Mouse (Mus musculus) MEL (cell line): ENCODE results near the gene Tent2. TPM values are rescaled to one million over a fixed set of nuclear protein-coding genes. Genes with fewer than 3 reads are reported as not detected.
A peak's percentile ranks its signal among the peaks of the same experiment; 100 is the strongest.

Experiments
- DNase-seq: peaks from one replicate; pipeline ENCODE4 v3.0.0; 2011; ENCODE audit warnings: low read depth, low spot score
- H3K27ac ChIP-seq: 2 replicates; pipeline ENCODE4 v1.5.1; 2012; ENCODE audit warnings: low read depth, mild to moderate bottlenecking, control low read depth, low read length, moderate library complexity; ENCODE audit not compliant: control insufficient read depth
- H3K27me3 ChIP-seq, 2 experiments: fragments of 150-350 bp in 1 of 2; sonication (generic) in 1 of 2; 2 replicates each; pipeline ENCODE4 v1.6.1; 2012; ENCODE audit warnings: low read length in 2 of 2, mild to moderate bottlenecking in 2 of 2, improper control_type of control experiment in 1 of 2, moderate library complexity in 1 of 2; ENCODE audit not compliant: insufficient read depth in 2 of 2, control insufficient read depth in 1 of 2
- H3K36me3 ChIP-seq, 2 experiments: 2 replicates each; pipeline ENCODE4 v1.6.1; 2012 to 2014; ENCODE audit warnings: low read length in 2 of 2, improper control_type of control experiment in 1 of 2, inconsistent platforms in 1 of 2, mild to moderate bottlenecking in 1 of 2; ENCODE audit not compliant: insufficient read depth in 2 of 2, control insufficient read depth in 1 of 2
- H3K4me1 ChIP-seq, 2 experiments: fragments of 150-350 bp in 1 of 2; sonication (generic) in 1 of 2; 2 replicates each; pipeline ENCODE4 v1.6.1; 2012; ENCODE audit warnings: low read length in 2 of 2, improper control_type of control experiment in 1 of 2, mild to moderate bottlenecking in 1 of 2; ENCODE audit not compliant: insufficient read depth in 2 of 2, control insufficient read depth in 1 of 2
- H3K4me3 ChIP-seq, 2 experiments: fragments of 150-350 bp in 1 of 2; sonication (generic) in 1 of 2; 2 replicates each; pipeline ENCODE4 v1.5.1; 2012; ENCODE audit warnings: low read depth in 2 of 2, low read length in 2 of 2, mild to moderate bottlenecking in 2 of 2, moderate library complexity in 2 of 2, control low read depth in 1 of 2, improper control_type of control experiment in 1 of 2; ENCODE audit not compliant: control insufficient read depth in 1 of 2, insufficient read depth in 1 of 2
- H3K79me2 ChIP-seq: 2 replicates; pipeline ENCODE4 v1.6.1; 2012; ENCODE audit warnings: mild to moderate bottlenecking, low read length, moderate library complexity; ENCODE audit not compliant: control insufficient read depth, poor library complexity, insufficient read depth
- H3K9ac ChIP-seq: 2 replicates; pipeline ENCODE4 v1.6.1; 2012; ENCODE audit warnings: low read depth, mild to moderate bottlenecking, control low read depth, low read length, moderate library complexity; ENCODE audit not compliant: control insufficient read depth, poor library complexity, severe bottlenecking
- H3K9me3 ChIP-seq: fragments of 150-350 bp; sonication (generic); replicated peaks from 2 replicates; pipeline ENCODE4 v1.6.1; 2012; ENCODE audit warnings: mild to moderate bottlenecking, low read length, improper control_type of control experiment, moderate library complexity; ENCODE audit not compliant: insufficient read depth
- BHLHE40 ChIP-seq: IDR thresholded peaks from 2 replicates; pipeline ENCODE4 v1.6.1; 2012; ENCODE audit warnings: low read depth, mild to moderate bottlenecking, inconsistent platforms, low read length, improper control_type of control experiment, borderline replicate concordance
- CHD1 ChIP-seq: IDR thresholded peaks from 2 replicates; pipeline ENCODE4 v1.6.1; 2012; ENCODE audit warnings: low read depth, mild to moderate bottlenecking, inconsistent platforms, low read length, improper control_type of control experiment
- CHD2 ChIP-seq: IDR thresholded peaks from 2 replicates; pipeline ENCODE4 v1.6.1; 2011; ENCODE audit warnings: low read length, improper control_type of control experiment
- CTCF ChIP-seq, 3 experiments: IDR thresholded peaks in 2 of 3; conservative IDR thresholded peaks in 1 of 3; 2 replicates each; pipeline ENCODE4 v1.5.1; 2011 to 2012; ENCODE audit warnings: low read length in 3 of 3, low read depth in 2 of 3, mild to moderate bottlenecking in 2 of 3, improper control_type of control experiment in 1 of 3, inconsistent platforms in 1 of 3, mixed read lengths in 1 of 3, moderate library complexity in 1 of 3; ENCODE audit not compliant: control insufficient read depth in 1 of 3, insufficient read depth in 1 of 3, poor library complexity in 1 of 3, severe bottlenecking in 1 of 3
- ELF1 ChIP-seq: IDR thresholded peaks from 2 replicates; pipeline ENCODE4 v1.6.1; 2014; ENCODE audit warnings: low read depth, mild to moderate bottlenecking, inconsistent platforms, low read length, improper control_type of control experiment, moderate library complexity
- EP300 ChIP-seq, 2 experiments: IDR thresholded peaks; 2 replicates each; pipeline ENCODE4 v1.6.1; 2011; ENCODE audit warnings: improper control_type of control experiment in 2 of 2, low read length in 2 of 2, low read depth in 1 of 2, mild to moderate bottlenecking in 1 of 2
- ETS1 ChIP-seq: IDR thresholded peaks from 2 replicates; pipeline ENCODE4 v1.6.1; 2012; ENCODE audit warnings: low read depth, mild to moderate bottlenecking, inconsistent platforms, low read length, improper control_type of control experiment, moderate library complexity
- GABPA ChIP-seq: IDR thresholded peaks from 2 replicates; pipeline ENCODE4 v1.6.1; 2012; ENCODE audit warnings: low read depth, mild to moderate bottlenecking, inconsistent platforms, low read length, improper control_type of control experiment, moderate library complexity
- GATA1 ChIP-seq: IDR thresholded peaks from 2 replicates; pipeline ENCODE4 v1.6.1; 2011; ENCODE audit warnings: low read depth, low read length, improper control_type of control experiment
- HCFC1 ChIP-seq: IDR thresholded peaks from 2 replicates; pipeline ENCODE4 v1.6.1; 2012; ENCODE audit warnings: low read depth, mild to moderate bottlenecking, inconsistent platforms, low read length, improper control_type of control experiment, moderate library complexity
- JUND ChIP-seq: IDR thresholded peaks from 2 replicates; pipeline ENCODE4 v1.6.1; 2011; ENCODE audit warnings: low read depth, mild to moderate bottlenecking, improper control_type of control experiment, low read length
- KAT2A ChIP-seq: conservative IDR thresholded peaks from 2 replicates; pipeline ENCODE4 v1.6.1; 2012; ENCODE audit warnings: low read depth, low read length, improper control_type of control experiment, inconsistent platforms
- MAX ChIP-seq: IDR thresholded peaks from 2 replicates; pipeline ENCODE4 v1.6.1; 2011; ENCODE audit warnings: low read length, improper control_type of control experiment
- MAZ ChIP-seq: IDR thresholded peaks from 2 replicates; pipeline ENCODE4 v1.6.1; 2012; ENCODE audit warnings: low read depth, mild to moderate bottlenecking, inconsistent platforms, low read length, improper control_type of control experiment
- MEF2A ChIP-seq: IDR thresholded peaks from 2 replicates; pipeline ENCODE4 v1.6.1; 2014; ENCODE audit warnings: low read depth, mild to moderate bottlenecking, inconsistent platforms, low read length, improper control_type of control experiment; ENCODE audit not compliant: poor library complexity, insufficient replicate concordance, severe bottlenecking; ENCODE audit errors: extremely low read depth
- MXI1 ChIP-seq: IDR thresholded peaks from 2 replicates; pipeline ENCODE4 v1.6.1; 2011; ENCODE audit warnings: mild to moderate bottlenecking, low read depth, low read length, improper control_type of control experiment
- MYB ChIP-seq: IDR thresholded peaks from 2 replicates; pipeline ENCODE4 v1.6.1; 2011; ENCODE audit warnings: mild to moderate bottlenecking, low read depth, low read length, improper control_type of control experiment
- MYC ChIP-seq: IDR thresholded peaks from 2 replicates; pipeline ENCODE4 v1.6.1; 2011; ENCODE audit warnings: low read depth, mild to moderate bottlenecking, low read length, improper control_type of control experiment, moderate library complexity
- POLR2A ChIP-seq, 2 experiments: IDR thresholded peaks; 2 replicates each; pipeline ENCODE4 v1.6.1; 2011 to 2012; ENCODE audit warnings: low read length in 2 of 2, mild to moderate bottlenecking in 2 of 2, control low read depth in 1 of 2, improper control_type of control experiment in 1 of 2, low read depth in 1 of 2, moderate library complexity in 1 of 2; ENCODE audit not compliant: control insufficient read depth in 1 of 2, insufficient read depth in 1 of 2, poor library complexity in 1 of 2
- POLR2AphosphoS2 ChIP-seq: IDR thresholded peaks from 2 replicates; pipeline ENCODE4 v1.6.1; 2011; ENCODE audit warnings: low read length, improper control_type of control experiment
- POLR2AphosphoS5 ChIP-seq: IDR thresholded peaks from 2 replicates; pipeline ENCODE4 v1.6.1; 2012; ENCODE audit warnings: low read depth, borderline replicate concordance, mild to moderate bottlenecking, inconsistent platforms, low read length, moderate library complexity, mixed read lengths
- RAD21 ChIP-seq: IDR thresholded peaks from 2 replicates; pipeline ENCODE4 v1.6.1; 2011; ENCODE audit warnings: mild to moderate bottlenecking, low read depth, low read length, improper control_type of control experiment
- RCOR1 ChIP-seq: IDR thresholded peaks from 2 replicates; pipeline ENCODE4 v1.6.1; 2012; ENCODE audit warnings: low read depth, mild to moderate bottlenecking, inconsistent platforms, low read length, improper control_type of control experiment
- SIN3A ChIP-seq: IDR thresholded peaks from 2 replicates; pipeline ENCODE4 v1.6.1; 2012; ENCODE audit warnings: low read length, improper control_type of control experiment, inconsistent platforms
- SMC3 ChIP-seq: IDR thresholded peaks from 2 replicates; pipeline ENCODE4 v1.6.1; 2011; ENCODE audit warnings: low read depth, low read length, improper control_type of control experiment
- TAL1 ChIP-seq: IDR thresholded peaks from 2 replicates; pipeline ENCODE4 v1.6.1; 2012; ENCODE audit warnings: mild to moderate bottlenecking, inconsistent platforms, low read length, moderate library complexity, mixed read lengths
- TBP ChIP-seq: IDR thresholded peaks from 2 replicates; pipeline ENCODE4 v1.8.0; 2011; ENCODE audit warnings: low read depth, low read length, improper control_type of control experiment
- UBTF ChIP-seq: IDR thresholded peaks from 2 replicates; pipeline ENCODE4 v1.6.1; 2012; ENCODE audit warnings: low read depth, mild to moderate bottlenecking, inconsistent platforms, low read length, improper control_type of control experiment, moderate library complexity, borderline replicate concordance; ENCODE audit not compliant: insufficient read depth
- USF1 ChIP-seq: IDR thresholded peaks from 2 replicates; pipeline ENCODE4 v1.6.1; 2014; ENCODE audit warnings: low read depth, mild to moderate bottlenecking, inconsistent platforms, low read length, improper control_type of control experiment, moderate library complexity
- USF2 ChIP-seq, 2 experiments: IDR thresholded peaks; 2 replicates each; pipeline ENCODE4 v1.6.1; 2011 to 2012; ENCODE audit warnings: improper control_type of control experiment in 2 of 2, low read length in 2 of 2, borderline replicate concordance in 1 of 2, inconsistent platforms in 1 of 2, low read depth in 1 of 2, mild to moderate bottlenecking in 1 of 2; ENCODE audit not compliant: insufficient read depth in 1 of 2
- ZC3H11A ChIP-seq: IDR thresholded peaks from 2 replicates; pipeline ENCODE4 v1.6.1; 2012; ENCODE audit warnings: low read depth, mild to moderate bottlenecking, inconsistent platforms, low read length, improper control_type of control experiment
- ZKSCAN1 ChIP-seq: IDR thresholded peaks from 2 replicates; pipeline ENCODE4 v1.6.1; 2012; ENCODE audit warnings: low read depth, mild to moderate bottlenecking, inconsistent platforms, low read length, improper control_type of control experiment, moderate library complexity
- ZMIZ1 ChIP-seq: IDR thresholded peaks from 2 replicates; pipeline ENCODE4 v1.6.1; 2012; ENCODE audit warnings: low read depth, mild to moderate bottlenecking, inconsistent platforms, low read length, improper control_type of control experiment, moderate library complexity
- ZNF384 ChIP-seq: IDR thresholded peaks from 2 replicates; pipeline ENCODE4 v1.6.1; 2012; ENCODE audit warnings: low read depth, mild to moderate bottlenecking, inconsistent platforms, low read length, improper control_type of control experiment
- polyA plus RNA-seq, 2 experiments: library from polyadenylated mRNA; stranded (reverse) in 1 of 2; unstranded in 1 of 2; fragments of >175 nt in 1 of 2; fragments of >200 nt in 1 of 2; gene quantifications; 2 replicates each; pipeline versions ENCODE4 v1.2.1 to v1.2.4; 2012; ENCODE audit warnings: low replicate concordance in 2 of 2, low read depth in 1 of 2; ENCODE audit not compliant: insufficient read length in 2 of 2, insufficient read depth in 1 of 2, missing spikeins in 1 of 2
- total RNA-seq: library from RNA; depleted of rRNA; stranded (reverse); fragments of 300-350 nt; gene quantifications from 2 replicates; pipeline ENCODE4 v1.2.3, GENCODE M21; 2012; rRNA removed

The Tent2 gene
- total RNA-seq (13.0 and 13.9 TPM in 2 replicates), polyA plus RNA-seq (10 to 100 TPM in 1 of 2 experiments, not detected in 1; 39.2 TPM)

DNA sequence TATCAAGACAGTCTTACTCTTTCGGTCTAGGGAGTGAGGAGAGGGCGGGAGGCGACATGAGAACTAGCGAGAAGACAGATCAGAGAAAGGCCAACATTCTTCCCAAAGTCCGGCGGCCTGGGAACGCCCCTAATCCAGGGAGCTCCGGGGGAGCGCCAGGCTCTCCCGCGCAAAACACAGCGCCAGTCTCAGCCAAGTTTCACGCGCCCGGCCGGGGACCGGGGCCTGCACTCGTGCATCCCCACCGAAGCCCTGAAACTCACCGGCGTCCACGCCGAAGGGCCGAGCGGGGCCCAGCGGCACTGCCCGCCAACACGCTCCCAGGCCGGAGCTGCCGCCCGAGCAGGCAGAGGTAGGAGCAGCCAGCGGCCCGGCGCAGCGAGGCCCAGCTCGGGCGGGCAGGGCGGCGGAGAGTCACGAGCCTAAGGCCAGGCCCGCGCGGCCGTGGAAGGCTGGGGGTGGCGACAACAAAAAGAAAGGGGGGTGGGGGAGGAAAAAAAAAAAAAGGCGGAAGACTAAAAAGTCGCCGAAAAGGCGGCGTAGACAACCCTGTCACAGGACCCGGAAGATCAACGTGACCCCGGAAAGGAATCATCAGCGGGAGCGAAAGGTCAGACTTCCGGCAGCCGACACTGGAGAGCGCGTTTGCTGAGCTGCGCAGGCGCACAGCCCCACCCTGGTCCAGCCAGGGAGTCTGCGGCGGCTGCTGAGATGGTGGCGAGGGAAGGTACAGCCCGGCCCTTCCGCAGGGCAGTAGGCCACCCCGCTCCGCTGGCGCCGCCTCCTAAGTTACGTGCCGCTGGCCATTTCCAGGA, at the start of gene Tent2:
Gene Tent2, minus strand, starts transcription at position 555 of the 815 bp plus-strand sequence.
- H3K27ac ChIP-seq, result peak within 1 kb of the TSS; percentile 79
- DNase-seq, result peak; percentile 97
- TF ChIP-seq GATA1, result no peak
- peak; percentile 97 for TF ChIP-seq HCFC1
- peak; percentile 79 for TF ChIP-seq TBP
- TF ChIP-seq TAL1, result no peak
- no peak for TF ChIP-seq POLR2AphosphoS5
- TF ChIP-seq MYC, result peak; percentile 66; the same call in 1 of the 2 replicates
- TF ChIP-seq MYB, result 0 out of 2 replicates have a peak, but pooled peaks have one; percentile 22
- TF ChIP-seq USF2 (IDR thresholded peaks at IDR 0.05; ENCODE audit: borderline replicate concordance in 1 of 2, insufficient read depth in 1 of 2, low read depth in 1 of 2, low read length in 2 of 2), result no peak
- TF ChIP-seq ZKSCAN1, result no peak
- peak; percentile 95 for TF ChIP-seq KAT2A
- no peak for TF ChIP-seq JUND
- peak; percentile 63; the same call in 1 of the 2 replicates for TF ChIP-seq MAX
- TF ChIP-seq MAZ, result peak; percentile 18; the same call in 1 of the 2 replicates
- TF ChIP-seq MEF2A, result no peak
- no peak; the same call in 1 of the 2 replicates for TF ChIP-seq MXI1
- TF ChIP-seq USF1, result peak; percentile 74
- TF ChIP-seq ZC3H11A, result no peak
- TF ChIP-seq RCOR1, result peak; percentile 73; the same call in 1 of the 2 replicates
- TF ChIP-seq EP300 (IDR thresholded peaks at IDR 0.05; ENCODE audit: low read depth in 1 of 2, low read length in 2 of 2), result 0 out of 4 replicates have a peak, but pooled peaks of 1 of the 2 experiments have one; percentile 12
- peak; percentile 67 for TF ChIP-seq ETS1
- TF ChIP-seq CHD2, result peak; percentile 84
- no peak for TF ChIP-seq BHLHE40
- peak; percentile 92 for TF ChIP-seq SIN3A
- TF ChIP-seq ZNF384, result peak; percentile 98
- peak; percentile 97 for TF ChIP-seq ELF1
- TF ChIP-seq GABPA, result no peak
- no peak for TF ChIP-seq RAD21
- TF ChIP-seq CHD1, result 0 out of 2 replicates have a peak, but pooled peaks have one; percentile 56
- peak; percentile 96 for TF ChIP-seq POLR2AphosphoS2
- TF ChIP-seq SMC3, result no peak
- TF ChIP-seq UBTF, result peak; percentile 79; the same call in 1 of the 2 replicates
- TF ChIP-seq ZMIZ1, result peak; percentile 66; the same call in 1 of the 2 replicates
- TF ChIP-seq POLR2A (IDR thresholded peaks at IDR 0.05; ENCODE audit: control insufficient read depth in 1 of 2, insufficient read depth in 1 of 2, low read depth in 1 of 2, low read length in 2 of 2, poor library complexity in 1 of 2), result peak; percentile 89 to 93
- no peak for TF ChIP-seq CTCF (IDR thresholded peaks at IDR 0.05 in 2 of 3, conservative IDR thresholded peaks at IDR 0.05 in 1 of 3; ENCODE audit: control insufficient read depth in 1 of 3, insufficient read depth in 1 of 3, low read depth in 2 of 3, low read length in 3 of 3, poor library complexity in 1 of 3, severe bottlenecking in 1 of 3)

More for the DNA sequence above, at the start of gene Tent2:
- H3K4me3 ChIP-seq, result peak within 1 kb of the TSS; percentile 80 to 100
- peak within 1 kb of the TSS; percentile 99 for H3K9ac ChIP-seq
- no peaks in the 10 kb centered on the region for H3K9me3 ChIP-seq
- H3K79me2 ChIP-seq, result peaks cover 33% of the 10 kb centered on the region
- H3K4me1 ChIP-seq, result peaks cover 6 to 10% of the 10 kb centered on the region in 2 experiments
- H3K36me3 ChIP-seq, result peaks cover 0 to 23% of the 10 kb centered on the region in 2 experiments; a peak in 2 of 4 replicates
- H3K27me3 ChIP-seq, result no peaks in the 10 kb centered on the region
